Comparison of ENCODE assay signal across 7 mouse cellular contexts in genomic region chr1:178336777-178337481, GRCm38 (mm10). TPM values are rescaled to one million over a fixed set of nuclear protein-coding genes. Genes with fewer than 3 reads are reported as not detected.
DNase-seq lines count a peak whose midpoint lies in the region; ATAC-seq and TF ChIP-seq lines count a peak whose summit lies in the region.

No protein-coding gene starts in this region.

- DNase-seq in ovary, postnatal 36 days (ENCODE audit: low spot score) = peak; percentile 45
- DNase-seq in ovary, adult 18-20 months (ENCODE audit: low spot score) = no peak
- DNase-seq in cerebellum, adult 2 months = peak in 1 of 2 experiments; percentile 56
- no peak for DNase-seq in midbrain, embryonic 14.5 days

- ATAC-seq in heart, embryonic 15.5 days (replicated peaks; ENCODE audit: insufficient number of reproducible peaks, insufficient read depth, low FRiP score, low read depth) = peak; percentile 24
- peak; percentile 28 for ATAC-seq in limb, embryonic 15.5 days (ENCODE audit: insufficient number of reproducible peaks, low FRiP score, low TSS enrichment, low read depth)
- ATAC-seq in midbrain, embryonic 14.5 days (ENCODE audit: low FRiP score, low TSS enrichment) = peak; percentile 61
- ATAC-seq in stomach, embryonic 15.5 days (ENCODE audit: insufficient read depth, low FRiP score, low read depth) = peak; percentile 29

- peak overlapping the region; percentile 59 for H3K4me2 ChIP-seq in heart, embryonic 15.5 days
- peak overlapping the region; percentile 49; the same call in 1 of the 2 replicates for H3K4me2 ChIP-seq in limb, embryonic 15.5 days
- H3K4me2 ChIP-seq in midbrain, embryonic 14.5 days (ENCODE audit: low read length) = peak overlapping the region; percentile 79
- peak overlapping the region; percentile 5; the same call in 1 of the 2 replicates for H3K4me2 ChIP-seq in stomach, embryonic 15.5 days

- H3K27ac ChIP-seq in cerebellum, adult 2 months (ENCODE audit: insufficient read depth, low read length) = peak overlapping the region; percentile 98
- H3K27ac ChIP-seq in heart, embryonic 15.5 days = peak overlapping the region; percentile 100
- peak overlapping the region; percentile 100 for H3K27ac ChIP-seq in limb, embryonic 15.5 days
- H3K27ac ChIP-seq in midbrain, embryonic 14.5 days (replicated peaks; ENCODE audit: low read depth, low read length) = peak overlapping the region; percentile 98
- peak overlapping the region; percentile 100 for H3K27ac ChIP-seq in stomach, embryonic 15.5 days

- peaks cover 6% of the 10 kb centered on the region; the same call in 1 of the 2 replicates for H3K4me1 ChIP-seq in cerebellum, adult 2 months (ENCODE audit: control insufficient read depth, insufficient read depth, low read length)
- H3K4me1 ChIP-seq in heart, embryonic 15.5 days (replicated peaks) = peaks cover 26% of the 10 kb centered on the region
- peaks cover 21% of the 10 kb centered on the region for H3K4me1 ChIP-seq in limb, embryonic 15.5 days
- peaks cover 23% of the 10 kb centered on the region for H3K4me1 ChIP-seq in midbrain, embryonic 14.5 days (ENCODE audit: control insufficient read depth, insufficient read depth, low read length)
- H3K4me1 ChIP-seq in stomach, embryonic 15.5 days = 0 out of 2 replicates have a peak, but pooled peaks cover 8% of the 10 kb centered on the region

- TF ChIP-seq POLR2A in cerebellum, adult 2 months (IDR thresholded peaks at IDR 0.05; ENCODE audit: borderline replicate concordance, insufficient read depth, low read length) = 0 out of 2 replicates have a peak, but pooled peaks have one; percentile 8

- no peak for TF ChIP-seq CTCF in cerebellum, adult 2 months (IDR thresholded peaks at IDR 0.05; ENCODE audit: borderline replicate concordance, insufficient read depth, low read depth, low read length)

- peaks cover 28% of the 10 kb centered on the region for H3K36me3 ChIP-seq in heart, embryonic 15.5 days
- H3K36me3 ChIP-seq in limb, embryonic 15.5 days = peaks cover 14% of the 10 kb centered on the region
- H3K36me3 ChIP-seq in midbrain, embryonic 14.5 days (ENCODE audit: control insufficient read depth, insufficient read depth, low read length) = peaks cover 32% of the 10 kb centered on the region
- peaks cover 22% of the 10 kb centered on the region for H3K36me3 ChIP-seq in stomach, embryonic 15.5 days

- peak overlapping the region; percentile 82 for H3K4me3 ChIP-seq in cerebellum, adult 2 months (replicated peaks; ENCODE audit: insufficient read depth, low read depth, low read length)
- peak overlapping the region; percentile 100 for H3K4me3 ChIP-seq in heart, embryonic 15.5 days
- peak overlapping the region; percentile 99 for H3K4me3 ChIP-seq in limb, embryonic 15.5 days
- peak overlapping the region; percentile 100 for H3K4me3 ChIP-seq in midbrain, embryonic 14.5 days (replicated peaks; ENCODE audit: low read depth, low read length)
- peak overlapping the region; percentile 88 for H3K4me3 ChIP-seq in stomach, embryonic 15.5 days (replicated peaks)

- H3K27me3 ChIP-seq in cerebellum, adult 2 months (ENCODE audit: control insufficient read depth, insufficient read depth, low read length) = no peaks in the 10 kb centered on the region
- no peaks in the 10 kb centered on the region for H3K27me3 ChIP-seq in heart, embryonic 15.5 days
- no peaks in the 10 kb centered on the region for H3K27me3 ChIP-seq in limb, embryonic 15.5 days
- H3K27me3 ChIP-seq in midbrain, embryonic 14.5 days (ENCODE audit: control insufficient read depth, insufficient read depth, low read length) = no peaks in the 10 kb centered on the region
- H3K27me3 ChIP-seq in stomach, embryonic 15.5 days (replicated peaks) = no peaks in the 10 kb centered on the region

- peak overlapping the region; percentile 100 for H3K9ac ChIP-seq in heart, embryonic 15.5 days
- H3K9ac ChIP-seq in limb, embryonic 15.5 days = peak overlapping the region; percentile 100
- H3K9ac ChIP-seq in midbrain, embryonic 14.5 days (replicated peaks; ENCODE audit: low read length) = peak overlapping the region; percentile 99
- H3K9ac ChIP-seq in stomach, embryonic 15.5 days = peak overlapping the region; percentile 98

- H3K9me3 ChIP-seq in heart, embryonic 15.5 days (replicated peaks) = no peaks in the 10 kb centered on the region
- no peaks in the 10 kb centered on the region for H3K9me3 ChIP-seq in limb, embryonic 15.5 days
- H3K9me3 ChIP-seq in midbrain, embryonic 14.5 days (ENCODE audit: control insufficient read depth, low read length) = no peaks in the 10 kb centered on the region
- no peaks in the 10 kb centered on the region for H3K9me3 ChIP-seq in stomach, embryonic 15.5 days

- 2% methylated on average over 79 of the region's 89 CpGs for WGBS in cerebellum, adult 2 months
- WGBS in heart, embryonic 15.5 days = under 1% methylated on average over 82 of the region's 89 CpGs
- under 1% methylated on average over 74 of the region's 89 CpGs for WGBS in limb, embryonic 15.5 days
- under 1% methylated on average over 88 of the region's 89 CpGs for WGBS in midbrain, embryonic 14.5 days
- under 1% methylated on average over 52 of the region's 89 CpGs for whole genome bisulfite sequencing in stomach, embryonic 15.5 days

RNA-seq across cellular contexts. Expression of gene Hnrnpu, which starts 0.7 kb away (rescaled TPM):
- 365 and 383 TPM in 2 replicates for polyA plus RNA-seq in cerebellum, adult 2 months (2012; rRNA removed)
- polyA plus RNA-seq in heart, embryonic 15.5 days (2015; fragmentation: Nextera tagmentation; extraction: Ambion mirVana) = 227 and 271 TPM in 2 replicates
- 250 and 296 TPM in 2 replicates for polyA plus RNA-seq in limb, embryonic 15.5 days (2015; fragmentation: Nextera tagmentation; extraction: Ambion mirVana)
- 243 and 369 TPM in 2 replicates for polyA plus RNA-seq in midbrain, embryonic 14.5 days (2014; fragmentation: Nextera tagmentation; extraction: Ambion mirVana)
- polyA plus RNA-seq in stomach, embryonic 15.5 days (2015; fragmentation: Nextera tagmentation; extraction: Ambion mirVana) = 375 and 402 TPM in 2 replicates

RNA-seq across cellular contexts. Expression of gene Cox20, which starts 18.0 kb away (rescaled TPM):
- 97.7 and 99.4 TPM in 2 replicates for polyA plus RNA-seq in cerebellum, adult 2 months (2012; rRNA removed)
- 202 and 343 TPM in 2 replicates for polyA plus RNA-seq in heart, embryonic 15.5 days (2015; fragmentation: Nextera tagmentation; extraction: Ambion mirVana)
- polyA plus RNA-seq in limb, embryonic 15.5 days (2015; fragmentation: Nextera tagmentation; extraction: Ambion mirVana) = 101 TPM in 2 replicates
- 124 and 139 TPM in 2 replicates for polyA plus RNA-seq in midbrain, embryonic 14.5 days (2014; fragmentation: Nextera tagmentation; extraction: Ambion mirVana)
- polyA plus RNA-seq in stomach, embryonic 15.5 days (2015; fragmentation: Nextera tagmentation; extraction: Ambion mirVana) = 134 and 137 TPM in 2 replicates

Comparison
In these comparisons a context has a peak if more than half of its experiments do, and no peak if none do; other contexts are left out.
1. H3K4me2 ChIP-seq: peak in every context shown above with its lines; median percentile 79 in midbrain, embryonic 14.5 days; 59 in heart, embryonic 15.5 days; 49 in limb, embryonic 15.5 days; 5 in stomach, embryonic 15.5 days.